Mouse (Mus musculus): ENCODE measurements at regions not wholly inside any gene's neighbourhood (a gene's known extent, or its start where the extent isn't known, plus 50 kb on each side); places are given as distances from the start of the nearest gene placed in this dataset.
A peak's percentile ranks its signal among the peaks of the same experiment; 100 is the strongest.

DNA sequence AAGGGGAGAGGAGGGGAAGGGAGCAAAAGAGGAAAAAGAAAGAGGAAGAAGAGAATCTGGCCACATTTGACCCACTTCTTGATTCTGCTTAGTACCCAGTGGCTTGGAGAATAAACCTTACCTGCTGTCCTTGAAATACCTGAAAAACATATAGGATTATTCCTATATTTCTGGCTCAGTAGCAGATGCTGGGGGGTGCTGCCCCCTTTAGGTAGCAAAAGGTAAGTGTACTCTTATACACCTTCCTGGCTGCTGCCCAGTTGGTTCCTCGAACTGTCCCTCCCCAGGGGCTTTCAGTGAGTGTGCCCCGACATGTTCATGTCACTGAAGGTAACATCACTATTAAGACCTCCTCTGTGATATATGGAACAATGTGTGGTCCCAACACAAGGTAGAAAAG, 180.7 kb upstream of the Kdm8 start:
- no peak for DNase-seq (ENCODE audit: low spot score)

DNA sequence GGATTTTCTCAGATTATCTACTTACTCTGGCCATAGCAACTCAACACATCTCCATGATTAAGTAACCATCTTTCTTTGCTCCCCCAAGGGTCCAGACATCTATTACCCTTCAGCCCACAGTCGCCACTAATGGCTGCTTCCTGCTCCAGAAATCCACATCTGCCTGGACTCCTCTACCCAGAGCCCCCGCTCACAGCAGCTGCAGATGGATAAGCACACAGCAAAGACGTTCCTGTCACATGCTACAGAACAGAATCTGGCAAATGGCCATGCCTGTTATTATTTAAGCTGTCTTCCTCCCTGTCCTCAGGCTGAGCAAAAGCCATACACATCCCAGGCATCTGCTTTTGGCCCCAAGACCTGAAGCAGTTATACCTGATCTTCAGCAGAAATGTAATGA, 173.8 kb upstream of the Kdm8 start:
- no peak for DNase-seq (ENCODE audit: low spot score)

DNA sequence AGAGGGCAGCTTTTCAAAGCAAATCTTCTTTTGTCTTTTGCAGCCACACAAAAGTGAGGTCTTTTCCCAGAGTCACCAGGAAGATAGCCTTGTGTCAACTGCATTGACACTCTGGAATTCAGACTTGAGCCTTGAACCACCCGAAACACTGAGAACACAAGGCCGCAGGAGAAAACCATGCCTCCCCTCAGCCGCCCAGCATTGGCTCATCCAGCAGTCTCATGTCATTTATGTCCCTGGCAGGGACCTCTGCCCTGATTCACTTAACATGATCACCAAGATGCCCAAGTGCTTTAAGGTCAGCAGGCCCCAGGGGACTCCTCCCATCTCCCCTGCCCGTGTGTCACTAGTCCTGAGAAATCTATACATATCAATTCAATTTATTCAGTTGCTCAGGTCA, 173.1 kb upstream of the Kdm8 start:
- DNase-seq (ENCODE audit: low spot score) = no peak

DNA sequence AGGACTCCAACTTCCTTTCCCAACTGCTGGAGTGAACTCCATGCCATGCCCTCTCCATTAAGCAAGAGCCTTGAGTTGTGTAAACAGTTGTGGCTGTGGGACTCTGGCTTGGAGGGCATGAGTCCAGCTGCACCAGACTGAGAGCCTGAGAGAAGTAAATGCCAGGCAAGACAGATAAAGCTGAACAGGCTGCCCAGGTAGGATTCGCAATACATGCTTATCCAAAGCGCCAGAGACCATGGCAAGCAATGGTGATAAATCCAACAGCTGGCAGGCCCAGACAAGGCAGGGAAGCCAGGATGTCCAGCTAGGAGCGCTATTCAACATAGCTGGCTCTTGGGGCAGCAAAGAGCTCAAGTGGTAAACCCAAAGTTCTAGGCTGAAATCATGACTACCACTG, 163.1 kb upstream of the Kdm8 start:
- no peak for DNase-seq (ENCODE audit: low spot score)

DNA sequence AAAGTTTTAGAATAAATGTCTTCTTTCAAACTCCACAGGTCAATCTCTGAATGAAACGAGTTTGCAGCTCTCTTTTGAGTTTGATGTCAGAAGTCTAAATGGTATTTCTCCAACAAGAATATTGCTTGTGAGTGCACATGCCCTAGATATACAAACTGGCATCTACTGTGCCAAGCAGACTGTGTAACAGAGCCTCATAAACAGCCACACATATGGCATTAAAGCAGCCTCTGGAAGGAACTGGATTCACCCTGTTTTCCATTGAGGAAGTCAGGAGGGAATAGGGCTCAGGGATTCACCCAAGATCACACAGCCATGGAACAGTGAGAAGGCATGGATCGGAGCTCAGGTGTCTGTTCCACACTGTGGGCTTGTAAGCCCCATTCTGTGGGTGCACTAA, 149.2 kb upstream of the Kdm8 start:
- DNase-seq (ENCODE audit: low spot score) = no peak

DNA sequence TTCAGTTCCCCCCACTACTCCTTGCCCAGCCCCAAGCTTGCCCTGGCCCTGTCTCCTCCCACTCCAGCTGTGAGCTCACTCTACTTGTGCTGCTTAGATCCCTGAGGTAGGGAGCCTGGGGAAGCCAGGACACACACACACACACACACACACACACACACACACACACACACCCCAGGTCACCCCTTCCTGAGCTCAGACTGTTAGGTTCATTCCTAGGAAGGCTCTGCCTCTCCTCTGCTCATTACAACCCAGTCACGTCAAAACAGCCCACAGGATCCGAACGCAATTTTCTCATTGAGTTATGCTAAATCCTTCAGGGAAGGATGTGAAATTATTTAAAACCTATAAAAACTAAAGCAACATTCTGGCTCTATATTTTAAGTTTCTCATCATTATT, 136.0 kb upstream of the Kdm8 start:
- DNase-seq (ENCODE audit: low spot score) = no peak

DNA sequence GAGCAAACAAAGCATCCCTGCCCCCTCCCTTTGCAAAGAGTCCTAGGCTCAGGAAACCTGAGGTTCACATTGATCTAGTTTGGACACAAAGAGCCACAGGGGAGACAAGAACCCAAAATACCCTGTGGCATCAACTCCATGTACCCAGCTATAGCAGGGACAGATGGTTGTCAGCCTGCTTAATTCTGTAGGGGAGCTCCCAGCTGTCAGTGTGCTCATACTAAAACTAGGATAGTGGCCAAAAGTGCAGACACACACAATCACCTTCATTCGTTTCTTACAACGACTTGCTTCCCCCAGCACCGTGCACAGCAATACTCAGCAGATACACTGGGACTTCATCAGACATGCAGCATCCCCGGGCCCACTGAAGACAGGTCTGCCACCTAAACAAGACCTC, 133.5 kb upstream of the Kdm8 start:
- no peak for DNase-seq (ENCODE audit: low spot score)

DNA sequence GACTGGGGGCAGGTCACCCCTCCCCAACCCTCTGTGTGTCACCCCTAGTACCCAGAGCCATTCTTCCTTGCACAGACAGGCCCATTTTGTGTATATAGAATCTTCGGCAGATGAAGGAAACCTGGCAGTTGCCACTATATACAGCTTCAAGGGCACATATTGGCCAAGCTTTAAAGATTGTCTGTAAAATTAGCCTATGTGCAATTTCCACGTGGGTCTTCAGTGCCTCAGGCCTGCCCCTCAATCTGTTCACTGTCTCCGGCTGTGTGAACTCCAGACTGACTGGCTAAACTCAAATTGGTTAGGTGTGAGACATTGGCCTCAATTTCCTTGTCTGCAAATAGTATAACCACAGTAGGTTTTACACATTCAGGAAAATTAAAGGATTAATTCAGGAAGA, 130.9 kb upstream of the Kdm8 start:
- DNase-seq (ENCODE audit: low spot score) = no peak

DNA sequence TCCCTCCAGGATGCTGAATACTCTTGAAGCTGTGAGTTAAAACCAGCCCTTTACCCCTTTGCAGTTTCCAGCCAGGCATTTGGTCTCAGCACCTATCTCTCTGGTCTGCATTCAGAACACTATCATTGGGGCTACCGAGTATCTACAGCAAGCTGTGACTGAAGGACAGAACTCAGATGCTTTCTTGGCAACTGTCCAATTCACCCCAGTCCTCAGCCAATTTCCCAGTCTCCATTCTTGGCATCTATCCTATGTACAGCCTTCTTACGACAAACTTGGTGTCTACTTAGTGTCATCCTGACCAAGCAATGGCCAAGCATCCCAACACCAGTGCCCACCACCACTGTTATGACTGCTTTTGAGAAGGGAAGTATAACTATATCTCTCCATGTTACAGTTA, 109.7 kb upstream of the Kdm8 start:
- no peak for DNase-seq (ENCODE audit: low spot score)

DNA sequence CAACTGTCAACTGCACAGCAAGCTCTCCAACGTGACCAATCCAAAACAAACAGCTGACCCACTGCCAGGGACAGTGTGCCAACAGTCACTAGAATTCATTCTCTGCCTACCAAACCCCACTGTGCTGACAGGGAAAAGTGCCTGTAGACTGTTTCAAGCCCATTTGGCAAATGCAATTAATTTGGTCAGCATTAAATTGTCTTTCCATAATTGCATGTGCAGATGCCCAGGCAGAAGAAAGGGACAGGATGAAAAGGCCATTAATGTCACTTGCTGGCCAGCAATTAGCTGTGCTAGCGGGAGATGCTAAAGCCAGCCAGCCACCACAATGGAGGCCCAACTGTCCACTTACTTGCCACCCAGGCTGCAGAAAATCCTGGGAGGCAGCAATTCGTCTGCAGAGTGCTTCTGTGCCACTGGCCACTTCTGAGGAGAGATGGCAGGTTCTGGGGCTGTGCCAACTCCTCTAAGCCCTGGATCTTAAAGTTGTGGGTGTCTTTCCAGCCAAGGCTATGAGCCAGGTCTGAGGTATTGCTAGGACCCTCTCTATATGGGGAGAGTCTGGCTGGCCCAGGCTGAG, 108.8 kb upstream of the Kdm8 start:
- DNase-seq (ENCODE audit: low spot score) = no peak

DNA sequence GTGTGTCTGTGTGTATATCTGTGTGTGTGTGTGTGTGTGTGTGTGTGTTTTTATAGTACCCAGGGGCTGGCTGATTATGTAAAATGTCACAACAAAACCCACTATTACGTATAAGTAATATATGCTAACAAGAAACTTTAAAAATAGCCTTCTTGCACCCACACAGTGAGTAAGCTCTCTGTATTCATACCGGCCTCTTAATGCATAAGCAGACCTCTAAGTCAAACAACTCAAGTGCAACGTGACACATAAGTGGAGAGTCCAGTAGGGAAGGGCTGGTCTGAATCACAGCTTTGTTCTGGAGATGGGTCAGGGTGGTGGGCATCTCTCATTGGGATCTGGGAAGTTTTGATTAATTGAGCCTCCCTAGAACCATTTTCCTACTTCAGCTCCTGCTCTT, 107.7 kb upstream of the Kdm8 start:
- DNase-seq (ENCODE audit: low spot score) = no peak

DNA sequence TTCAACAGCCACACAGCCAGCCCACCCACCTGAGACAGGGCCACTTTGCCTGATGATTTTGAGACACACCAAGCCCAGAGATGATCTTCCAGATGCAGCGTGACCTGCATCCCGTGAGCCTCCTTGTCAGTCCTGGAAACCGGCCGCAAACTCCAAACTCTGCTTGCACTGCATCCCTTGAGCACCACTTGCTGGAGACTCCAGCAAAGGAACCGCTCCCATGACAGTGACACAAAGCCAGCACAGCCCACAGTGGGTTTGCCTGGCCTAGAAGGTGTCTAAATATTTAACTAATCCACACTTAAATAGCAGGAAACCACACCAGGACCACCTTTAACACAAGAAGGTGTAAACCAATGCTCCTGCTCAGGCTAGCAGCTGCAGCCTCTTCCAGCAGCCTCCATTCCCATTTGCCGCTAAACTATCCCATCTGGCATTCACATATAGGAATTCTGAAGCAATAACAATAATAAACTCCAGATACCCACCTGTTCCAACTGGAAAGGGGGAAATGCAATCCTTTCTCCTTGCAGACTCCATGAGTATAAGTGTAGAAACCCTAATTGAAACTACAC, 106.2 kb upstream of the Kdm8 start:
- no peak for DNase-seq (ENCODE audit: low spot score)

DNA sequence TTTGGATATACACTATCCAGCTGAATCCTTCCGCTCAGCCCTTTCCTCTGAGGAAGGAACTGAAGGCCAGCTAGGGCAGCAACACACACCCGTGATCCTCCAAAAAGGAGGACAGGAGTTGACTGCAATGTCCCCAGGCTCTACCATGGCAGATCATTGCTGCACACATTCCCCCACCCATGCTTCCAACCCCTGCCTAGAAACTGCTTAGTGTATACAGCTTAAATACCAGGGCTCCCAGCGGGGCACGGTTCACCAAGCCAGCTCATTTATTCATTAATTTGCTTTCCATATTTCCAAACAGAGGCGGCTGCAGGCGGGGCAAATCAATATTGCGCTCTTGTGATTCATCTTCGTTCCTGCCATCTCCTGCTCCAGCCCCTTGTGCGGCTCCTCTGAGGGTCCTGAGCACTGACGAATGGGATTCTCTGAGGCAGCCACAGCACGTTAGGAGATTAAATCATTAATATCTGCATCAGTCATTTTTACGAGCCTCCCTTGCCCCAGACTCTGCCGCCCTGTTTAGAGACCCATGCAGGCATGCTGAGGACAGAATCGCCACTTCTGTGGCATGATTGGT, 104.1 kb upstream of the Kdm8 start:
- DNase-seq (ENCODE audit: low spot score) = no peak

DNA sequence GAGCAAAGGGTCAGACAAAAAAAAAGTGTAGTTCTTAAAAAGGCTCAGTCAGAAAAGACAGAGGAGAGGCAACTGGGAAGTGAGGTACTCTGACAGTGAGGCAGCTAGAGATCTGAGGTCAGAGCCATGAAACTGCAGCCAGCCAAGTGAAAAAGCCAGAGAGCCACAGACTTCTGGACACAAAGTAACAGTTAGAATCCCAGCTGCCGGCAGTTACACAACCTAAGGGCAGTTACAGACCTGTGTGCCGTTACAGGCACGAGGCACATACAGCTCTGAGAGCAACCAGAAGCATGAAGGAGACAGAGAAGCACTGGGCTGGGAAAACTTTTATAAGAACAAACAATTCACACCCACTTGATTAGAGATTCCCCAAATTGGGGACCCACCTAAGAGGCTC, 94.9 kb upstream of the Kdm8 start:
- no peak for DNase-seq (ENCODE audit: low spot score)

DNA sequence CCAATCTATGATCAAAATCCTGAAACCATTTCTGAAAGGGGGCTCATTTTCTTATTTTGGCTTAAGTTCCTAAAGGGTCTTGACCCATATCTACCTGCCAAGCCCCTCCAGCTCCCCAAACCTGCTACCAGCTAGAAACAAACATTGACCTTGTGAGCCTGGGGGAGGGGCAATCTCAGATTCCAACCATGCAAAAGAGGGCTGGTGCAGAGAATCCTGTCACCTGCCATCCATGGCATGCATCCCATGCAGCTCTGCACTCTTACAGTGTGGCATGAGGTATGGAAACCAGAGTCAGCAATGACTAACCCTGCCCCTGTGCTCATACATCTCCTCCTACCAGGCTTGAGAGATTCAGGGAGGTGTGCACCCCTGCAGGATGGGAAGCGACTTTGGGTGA, 90.3 kb upstream of the Kdm8 start:
- DNase-seq (ENCODE audit: low spot score) = no peak

DNA sequence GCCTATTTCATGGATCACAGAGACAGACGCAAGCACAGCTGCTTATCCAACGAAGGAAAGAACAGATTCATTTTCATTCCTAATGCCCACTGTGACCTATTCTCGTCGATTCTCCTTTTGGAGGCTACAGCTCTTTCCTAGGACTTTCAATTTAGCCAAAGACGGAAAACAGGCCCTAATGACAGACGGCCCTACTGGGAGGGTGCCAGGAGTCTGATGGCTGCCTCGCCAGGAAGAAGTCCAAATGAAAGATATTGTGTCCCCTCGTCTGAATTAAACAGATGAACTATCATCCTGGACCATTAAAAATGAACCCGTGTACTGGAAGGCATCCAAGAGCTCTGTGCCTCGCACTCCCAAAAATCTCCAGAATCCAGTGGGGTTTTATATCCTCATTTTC, 89.5 kb upstream of the Kdm8 start:
- no peak for DNase-seq (ENCODE audit: low spot score)

DNA sequence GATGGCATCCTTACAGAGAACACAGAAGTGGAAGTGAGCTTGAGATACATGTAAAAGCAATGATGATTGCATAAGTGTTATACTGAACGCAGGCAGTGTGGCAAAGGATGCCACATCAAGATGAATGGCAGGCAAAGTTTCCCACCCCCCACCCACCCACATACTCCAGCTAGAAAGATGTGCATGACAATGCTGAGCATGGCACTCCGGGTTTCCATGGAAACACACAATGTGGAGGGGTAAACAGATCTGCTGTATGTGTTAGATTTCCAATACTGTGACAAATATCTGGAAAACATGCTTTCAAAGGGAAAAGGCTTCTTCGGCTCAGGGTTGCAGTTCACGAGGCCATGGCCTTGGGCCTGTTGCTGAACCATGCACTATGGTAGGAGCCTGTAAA, 86.5 kb upstream of the Kdm8 start:
- no peak for DNase-seq (ENCODE audit: low spot score)

DNA sequence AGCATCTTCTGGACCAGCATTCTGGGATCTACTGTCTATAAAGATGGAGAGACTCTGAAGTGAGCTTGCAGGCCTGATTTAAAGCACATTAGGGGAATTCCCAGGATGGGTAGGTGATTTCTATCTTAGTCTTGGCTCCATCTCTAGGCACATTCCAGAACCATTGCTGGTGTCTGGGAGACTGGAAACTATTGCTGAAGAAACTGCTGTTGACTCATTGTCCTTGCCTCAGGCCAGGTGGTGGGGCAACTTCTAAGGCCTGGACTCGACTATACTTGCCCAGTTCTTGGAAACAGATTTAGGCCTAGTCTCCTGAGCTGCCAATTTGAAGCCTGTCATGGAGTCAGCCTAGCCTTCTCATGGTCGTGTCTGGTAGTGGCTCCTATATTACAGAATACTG, 61.5 kb upstream of the Kdm8 start:
- DNase-seq (ENCODE audit: low spot score) = no peak

DNA sequence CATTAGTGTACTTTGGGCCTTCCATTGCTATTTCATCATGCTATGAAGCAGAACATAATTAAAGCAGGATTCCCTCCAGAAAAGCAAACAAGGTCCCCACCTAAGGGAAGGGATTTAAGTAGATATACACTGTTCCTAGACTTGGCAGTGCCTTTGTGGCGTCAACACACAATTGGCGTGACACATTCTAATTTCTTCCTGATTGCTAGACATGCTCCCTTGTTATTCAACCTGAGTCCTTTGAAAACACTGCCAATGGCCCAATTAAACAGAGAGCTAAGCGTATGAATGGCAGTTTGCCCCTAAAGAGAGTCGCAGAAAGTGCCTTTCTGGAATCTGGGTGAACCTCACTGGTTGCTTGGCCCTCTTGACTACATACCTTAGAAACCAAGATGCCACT, 60.3 kb upstream of the Kdm8 start:
- no peak for DNase-seq (ENCODE audit: low spot score)

DNA sequence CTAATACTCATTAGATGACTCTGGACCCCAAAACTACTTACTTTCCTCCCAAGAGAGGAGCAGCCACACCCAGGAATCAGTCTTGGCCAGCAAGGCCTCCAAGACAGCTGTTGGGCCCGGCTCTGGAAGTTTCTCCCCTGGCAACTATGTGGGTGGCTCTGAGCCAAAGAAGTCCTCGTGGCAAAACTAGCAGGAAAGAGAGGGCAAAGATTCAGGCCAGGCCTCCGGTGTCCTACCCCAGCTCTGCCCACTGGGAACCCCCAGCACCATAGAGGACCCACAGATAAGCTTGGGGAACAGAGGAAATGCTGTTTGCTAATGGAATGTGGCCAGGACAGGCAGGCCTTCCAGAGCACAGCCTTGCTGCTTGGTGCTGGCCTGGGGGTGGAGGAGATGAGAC, 51.9 kb upstream of the Kdm8 start:
- no peak for DNase-seq (ENCODE audit: low spot score)

DNA sequence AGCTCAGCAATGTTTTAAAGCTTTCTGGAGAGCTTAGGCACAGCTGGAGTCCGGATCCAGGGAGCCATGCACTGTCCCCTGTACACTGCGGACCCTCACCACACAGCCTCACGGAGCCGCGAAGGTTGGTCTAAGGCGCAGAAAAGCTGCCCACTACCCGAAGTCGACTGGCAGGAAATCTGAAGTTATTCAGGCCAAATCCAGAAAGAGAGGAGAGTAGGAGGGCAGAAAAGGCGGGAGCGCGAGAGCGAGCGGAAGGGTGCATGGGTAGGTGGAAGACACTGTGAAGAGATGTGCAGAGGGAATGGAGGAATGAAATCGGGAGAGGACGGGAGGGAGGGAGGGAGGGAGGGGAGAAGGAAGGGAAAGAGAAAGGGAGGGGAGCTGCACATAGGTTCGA, 51.2 kb upstream of the Kdm8 start:
- DNase-seq (ENCODE audit: low spot score) = no peak

DNA sequence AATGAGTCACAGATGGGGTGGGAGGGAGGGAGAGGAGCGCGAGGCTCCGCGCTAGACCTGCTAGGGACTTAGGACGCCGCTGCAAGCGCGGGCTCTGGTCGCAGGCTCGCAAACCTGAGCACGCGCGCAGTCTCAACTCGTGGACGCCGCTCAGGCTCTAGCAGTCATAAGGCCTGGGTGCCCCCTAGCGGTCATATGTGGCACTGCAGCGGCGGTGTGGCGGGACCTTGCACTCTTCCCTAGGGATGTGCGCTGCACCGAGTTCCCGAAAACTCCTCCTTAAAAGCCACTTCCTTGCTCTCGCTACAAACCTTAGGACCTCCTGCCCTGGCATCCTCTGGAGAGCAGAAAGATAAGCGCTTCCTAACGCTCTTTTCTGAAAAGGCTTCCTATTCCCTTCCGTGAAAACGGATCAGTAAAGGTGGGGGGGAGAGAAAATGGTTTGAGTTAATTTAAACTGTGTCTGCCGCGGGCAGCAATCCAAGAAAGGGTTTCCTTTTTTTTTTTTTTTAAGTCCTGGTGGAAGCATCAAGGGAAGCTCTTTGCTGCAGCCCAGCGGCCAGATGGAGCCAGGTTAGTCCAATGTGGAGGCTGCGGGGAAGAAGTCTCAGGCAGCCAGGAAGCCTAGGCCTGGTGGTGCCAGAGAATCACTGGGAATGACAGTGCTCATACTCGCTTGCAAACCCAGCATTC, 50.7 kb upstream of the Kdm8 start:
- peak; percentile 88 for DNase-seq (ENCODE audit: low spot score)

All from urinary bladder, postnatal 10 days (tissue).